In genomic region chr17:88413155-88413836, GRCm38 (mm10) we compare ENCODE assay signal across 15 mouse cellular contexts.
"Had no signal": no experiment of that assay in that cellular context is flagged by ENCODE, and none has a peak within 500 bp of the region (broad histone marks: within the 10 kb centered on the region; RNA-seq: fewer than 3 reads in every experiment).

No protein-coding gene starts in this region.

- DNase-seq: kidney, adult 9 months; kidney, postnatal 14 days; kidney, postnatal 4 days; layer of hippocampus, adult 9-11 months; layer of hippocampus, postnatal 36 days; liver, embryonic 13.5 days; lung, adult 2 months; lung, postnatal 14 days; lung, postnatal 4 days; retina, postnatal 1 day; right cerebral cortex, postnatal 25 days; spleen, adult 18-20 months; thymus, postnatal 25 days had no signal

- ATAC-seq: midbrain, embryonic 13.5 days; midbrain, embryonic 16.5 days had no signal
